Mouse (Mus musculus) testis, adult 2 months (tissue): Measurements from ENCODE around the gene Tmem9.

ENCODE experiments used
- CTCF ChIP-seq: fragments of 200-500 bp; IDR thresholded peaks from 2 replicates; pipeline ENCODE4 v1.5.1; 2012; ENCODE audit warnings: low read depth, mild to moderate bottlenecking, inconsistent platforms, low read length, moderate library complexity; ENCODE audit not compliant: control insufficient read depth, insufficient read depth, insufficient replicate concordance
- POLR2A ChIP-seq: fragments of 200-500 bp; IDR thresholded peaks from 2 replicates; pipeline ENCODE4 v1.6.1; 2012; ENCODE audit warnings: low read depth, mild to moderate bottlenecking, inconsistent platforms, low read length, moderate library complexity; ENCODE audit not compliant: control insufficient read depth

GRCm38 (mm10) chr1:136010247-136010646 lies 2.3 kb downstream of the Tmem9 start:
- no peak for TF ChIP-seq POLR2A
- no peak for TF ChIP-seq CTCF
